In the genomic region with DNA sequence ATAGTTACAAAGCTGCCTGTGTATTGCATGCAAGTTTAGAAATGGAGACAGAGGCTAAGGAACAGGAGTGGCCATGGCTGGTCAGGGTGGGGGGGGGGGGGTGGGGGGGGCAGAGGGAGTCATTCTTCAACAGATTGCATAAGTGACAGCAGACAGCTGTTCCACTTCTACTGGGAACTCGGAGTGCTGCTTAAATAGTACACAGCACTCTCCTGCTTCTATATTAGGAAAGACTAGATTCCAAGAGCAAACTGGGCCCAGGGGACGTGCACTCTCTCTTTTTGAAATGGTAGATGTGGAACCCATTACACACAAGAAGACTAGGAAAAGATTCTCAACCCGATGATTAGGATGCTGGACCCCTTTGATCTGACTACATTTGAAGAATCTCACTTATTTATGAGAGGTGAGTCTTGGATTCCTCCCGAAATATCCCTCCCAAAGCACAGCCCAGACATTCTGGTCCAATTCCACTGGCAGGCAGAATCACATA, we compare ENCODE assay signal across 9 mouse cellular contexts. TPM values are rescaled to one million over a fixed set of nuclear protein-coding genes. Genes with fewer than 3 reads are reported as not detected.
A peak's percentile ranks its signal among the peaks of the same experiment; 100 is the strongest.
DNase-seq lines count a peak whose midpoint lies in the region; ATAC-seq and TF ChIP-seq lines count a peak whose summit lies in the region.
"Had no signal": no experiment of that assay in that cellular context is flagged by ENCODE, and none has a peak within 500 bp of the region (broad histone marks: within the 10 kb centered on the region; RNA-seq: fewer than 3 reads in every experiment).

A gene (plus strand): TSS at position 269 of the 493 bp plus-strand sequence.

- TF ChIP-seq POLR2A in small intestine, adult 2 months (IDR thresholded peaks at IDR 0.05; ENCODE audit: low read depth, low read length), result no peak

- 45% methylated on average over 4 of the region's 4 CpGs for WGBS in small intestine, adult 2 months

- peak; percentile 36 for DNase-seq in adrenal gland, postnatal 10 days
- DNase-seq in adrenal gland, adult 8-10 months, result no peak
- DNase-seq in ES-E14 (ENCODE audit: low read depth, low spot score), result no peak
- DNase-seq in heart, adult 9 months (ENCODE audit: low spot score in 2 of 2), result peak; percentile 86 to 87
- DNase-seq in kidney, postnatal 14 days, result peak; percentile 73
- no peak for DNase-seq in spleen, adult 18-20 months

- no peak for ATAC-seq in cerebellum, adult (ENCODE audit: insufficient number of reproducible peaks, low FRiP score, low TSS enrichment)

- in situ Hi-C loops in ES-E14 (cut with MboI; ENCODE audit: low sequenced_read_pairs in 2 of 2, unreplicated experiment in 2 of 2), result no loop called here

- no peaks in the 10 kb centered on the region for H3K4me1 ChIP-seq in ES-E14 (ENCODE audit: control insufficient read depth in 2 of 2, insufficient read depth in 2 of 2, low read length in 2 of 2, poor library complexity in 1 of 2)
- H3K4me1 ChIP-seq in small intestine, adult 2 months (ENCODE audit: control insufficient read depth, insufficient read depth, insufficient read length, low read length), result no peaks in the 10 kb centered on the region

- peak within 1 kb of the TSS; percentile 31 to 35; a peak in 3 of 4 replicates for H3K4me3 ChIP-seq in ES-E14 (ENCODE audit: insufficient read depth in 1 of 2, low read depth in 1 of 2, low read length in 2 of 2, poor library complexity in 1 of 2, severe bottlenecking in 1 of 2)
- H3K4me3 ChIP-seq in small intestine, adult 2 months (ENCODE audit: low read depth, low read length), result no peak within 1 kb of the TSS

- no peaks in the 10 kb centered on the region for H3K36me3 ChIP-seq in ES-E14 (ENCODE audit: control insufficient read depth, insufficient read depth, low read length, poor library complexity, severe bottlenecking)
- H3K36me3 ChIP-seq in small intestine, adult 2 months (ENCODE audit: control insufficient read depth, insufficient read depth, low read length), result no peaks in the 10 kb centered on the region

- H3K9me3 ChIP-seq in ES-E14 (ENCODE audit: control insufficient read depth, insufficient read depth, low read depth, low read length), result no peaks in the 10 kb centered on the region

- no peak within 1 kb of the TSS for H3K9ac ChIP-seq in ES-E14 (ENCODE audit: insufficient read depth, low read depth, low read length, poor library complexity, severe bottlenecking)

- no peaks in the 10 kb centered on the region for H3K27me3 ChIP-seq in small intestine, adult 2 months (ENCODE audit: control insufficient read depth, insufficient read depth, low read length)

- TF ChIP-seq CTCF in small intestine, adult 2 months (IDR thresholded peaks at IDR 0.05; ENCODE audit: extremely low read depth, insufficient read length, insufficient replicate concordance, low read depth, low read length), result no peak

- no peak within 1 kb of the TSS for H3K27ac ChIP-seq in ES-E14 (ENCODE audit: insufficient read depth, low read depth, low read length, poor library complexity, severe bottlenecking)
- peak within 1 kb of the TSS; percentile 40 for H3K27ac ChIP-seq in small intestine, adult 2 months (ENCODE audit: insufficient read depth, low read depth, low read length)

TF ChIP-seq in ES-E14, 5 proteins besides CTCF, POLR2A, EP300 and RAD21:
- no peak for TF ChIP-seq CHD2 (IDR thresholded peaks at IDR 0.05; ENCODE audit: low read depth, low read length)

RNA-seq across cellular contexts. Expression of the gene that starts here (rescaled TPM):
- total RNA-seq in adrenal gland, postnatal 10 days (2021), result not detected
- under 1 TPM in 1 of 4 experiments, not detected in 3; 0.06 TPM for total RNA-seq in adrenal gland, adult 8-10 months (2022)
- 0.04 TPM in 1 of 2 replicates, not detected in the other for total RNA-seq in ES-E14 (2012; rRNA removed)
- not detected in 2 replicates for polyA plus RNA-seq in small intestine, adult 2 months (2012; rRNA removed)
- total RNA-seq: common myeloid progenitor, adult 5-6 weeks had no signal

Comparison
In these comparisons a context has a peak if more than half of its experiments do, and no peak if none do; other contexts are left out.
1. Peak in DNase-seq in adrenal gland, postnatal 10 days; RNA of the gene not detected or under 1 TPM.
2. DNase-seq: peak in heart, adult 9 months (2 of 2) and kidney, postnatal 14 days (single experiment); none in adrenal gland, adult 8-10 months (single experiment), ES-E14 (single experiment) and spleen, adult 18-20 months (0 of 2).